Mouse (Mus musculus) G1E (cell line): ENCODE results near the gene Elovl6.

Source experiments
- CTCF ChIP-seq: IDR thresholded peaks from 2 replicates; pipeline ENCODE4 v1.5.1; 2012; ENCODE audit warnings: low read depth, low read length, inconsistent platforms, mixed read lengths
- GATA1 ChIP-seq: IDR thresholded peaks from 2 replicates; pipeline ENCODE4 v1.6.1; 2012; ENCODE audit warnings: borderline replicate concordance, low read length, inconsistent platforms, mixed read lengths
- POLR2AphosphoS5 ChIP-seq: IDR thresholded peaks from 2 replicates; pipeline ENCODE4 v1.6.1; 2012; ENCODE audit warnings: low read depth, low read length, inconsistent platforms; ENCODE audit not compliant: insufficient replicate concordance
- TAL1 ChIP-seq: conservative IDR thresholded peaks from 2 replicates; pipeline ENCODE4 v1.6.1; 2012; ENCODE audit warnings: low read depth, low read length, inconsistent platforms, mixed read lengths

GRCm38 (mm10) chr3:129543376-129543775 lies 11.2 kb downstream of the Elovl6 start:
- no peak for TF ChIP-seq CTCF
- TF ChIP-seq TAL1, result no peak
- TF ChIP-seq GATA1, result no peak
- no peak for TF ChIP-seq POLR2AphosphoS5
